Mouse (Mus musculus) E14TG2a.4 (cell line): ENCODE measurements around the gene Slc4a4.

Source experiments
- CTCF ChIP-seq: conservative IDR thresholded peaks from 2 replicates; pipeline ENCODE4 v1.5.1; 2014; ENCODE audit warnings: low read length
- NANOG ChIP-seq: IDR thresholded peaks from 2 replicates; pipeline ENCODE4 v1.6.1; 2014; ENCODE audit warnings: borderline replicate concordance, low read length, mixed read lengths

DNA sequence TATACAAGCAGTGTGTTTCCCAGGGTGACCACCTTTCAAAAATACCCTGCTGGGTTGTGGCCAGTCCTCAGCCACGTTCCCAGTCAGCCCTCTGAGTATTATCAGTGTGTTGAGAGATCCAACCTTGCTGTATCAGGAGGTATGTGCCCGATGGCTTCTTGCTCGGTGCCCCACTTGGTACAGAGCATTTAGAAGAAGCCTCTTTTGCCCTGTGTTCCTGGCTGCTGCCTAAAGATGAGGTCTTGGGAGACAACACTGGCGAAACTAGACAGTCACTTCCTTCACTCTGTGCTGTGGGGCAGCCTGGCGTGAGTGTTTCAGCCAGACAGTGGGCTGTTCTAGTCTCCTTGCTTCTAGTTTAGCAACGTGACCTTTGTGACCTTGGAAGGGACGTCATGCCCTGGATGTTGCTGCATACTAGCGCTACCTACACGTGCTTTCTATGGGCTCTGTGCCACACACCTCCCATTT, 29.9 kb downstream of the Slc4a4 start:
- TF ChIP-seq CTCF (no peak), NANOG (no peak)
